Mouse (Mus musculus) fat pad, adult 2 months (tissue): ENCODE data around the gene Acot4.
"Not testable (repeated sequence)": the region's sequence is repeated elsewhere in the genome, so short reads cannot be mapped to it uniquely, and the experiment has no call there.

Source experiments
- DNase-seq: peaks from one replicate; pipeline ENCODE4 v3.0.0-alpha.2; 2011; ENCODE audit warnings: low read depth, low spot score; ENCODE audit errors: extremely low read depth

Acot4 gene

DNA sequence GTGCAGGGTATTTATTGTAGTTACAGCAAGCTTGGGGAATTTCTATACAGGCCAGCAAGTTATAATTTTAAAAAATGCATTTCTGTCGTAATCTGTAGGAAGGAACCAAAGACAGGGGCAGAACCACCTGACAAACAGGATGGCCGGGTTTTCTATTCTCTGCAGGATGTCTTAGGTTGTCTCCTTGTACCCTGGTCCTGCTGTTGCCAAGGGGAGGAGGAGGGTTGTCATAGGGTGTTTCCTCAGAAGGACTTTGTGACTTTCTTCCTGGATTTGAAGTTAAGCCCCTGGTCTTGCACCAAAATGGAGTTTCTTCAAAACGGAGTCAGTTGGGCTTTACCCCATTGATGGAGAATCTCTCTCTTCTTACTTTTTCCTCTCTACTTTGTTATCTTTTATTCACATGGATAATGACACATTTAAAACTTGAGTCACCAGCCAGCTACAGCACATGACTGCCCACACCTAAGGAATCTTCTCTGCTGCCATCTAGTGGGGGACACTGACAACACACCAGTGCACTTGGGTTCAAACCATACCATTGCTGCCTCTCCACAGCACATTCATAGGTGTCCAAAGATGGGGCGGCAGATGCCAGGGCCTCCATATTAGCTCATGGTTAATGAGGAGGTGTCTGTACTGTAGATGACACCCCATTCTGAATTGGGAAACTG, 7.4 kb upstream of the Acot4 start:
- DNase-seq, result no peak

DNA sequence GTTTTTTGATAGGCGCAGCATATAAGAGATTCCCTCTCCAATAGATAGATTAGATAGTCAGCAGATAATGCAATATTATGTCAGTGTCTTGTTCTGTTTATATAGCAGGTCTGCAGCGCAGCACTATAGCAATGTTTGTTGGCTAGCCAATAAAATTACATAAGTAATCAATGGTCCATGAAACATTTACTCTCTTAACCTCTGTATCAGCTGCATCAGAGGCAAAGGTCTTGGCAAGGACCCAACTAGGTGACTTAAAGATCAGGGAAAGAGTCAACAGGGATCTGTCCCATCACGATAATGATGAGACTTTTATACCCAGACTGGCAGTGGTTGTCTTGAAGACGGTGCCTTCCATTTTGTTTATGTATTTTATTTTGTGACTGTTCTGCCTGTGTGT, 5.3 kb upstream of the Acot4 start:
- no peak for DNase-seq

DNA sequence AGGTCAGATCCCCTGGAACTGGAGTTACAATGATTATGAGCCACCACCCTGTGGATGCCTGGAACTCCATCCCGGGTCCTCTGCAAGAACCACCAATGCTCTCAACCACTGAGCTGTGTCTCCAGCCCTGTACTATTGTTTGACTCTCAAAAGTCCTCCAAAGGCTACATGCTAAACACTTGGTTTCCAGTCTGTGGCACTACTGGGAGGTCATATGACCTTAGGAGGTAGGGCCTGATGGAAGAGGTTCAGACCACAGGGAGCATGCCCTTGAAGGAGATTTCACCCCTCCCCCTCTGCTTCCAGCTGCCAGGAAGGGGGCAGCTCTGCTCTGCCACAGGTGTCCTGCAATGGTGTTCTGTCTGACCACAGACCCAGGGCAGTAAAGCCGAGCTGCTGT, 4.9 kb upstream of the Acot4 start:
- DNase-seq, result not testable (repeated sequence)

DNA sequence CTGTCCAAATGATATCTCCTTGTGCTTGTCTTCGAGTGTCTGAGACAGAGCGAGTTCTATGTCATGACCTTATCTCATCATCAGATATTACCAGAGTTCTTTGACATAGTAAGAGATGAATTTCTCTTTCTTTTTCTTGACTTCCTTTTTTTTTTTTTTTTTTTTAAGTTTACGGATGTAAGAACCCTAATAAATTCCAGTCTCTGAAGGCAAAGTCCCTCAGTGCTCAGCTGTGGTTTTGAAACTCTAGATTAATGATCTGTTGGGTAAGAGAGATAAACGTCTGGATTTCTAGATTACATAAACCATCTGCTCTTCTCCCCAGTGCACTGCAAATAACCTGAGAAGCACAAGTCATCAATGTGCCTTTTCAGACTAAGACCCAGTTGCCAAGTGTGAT, 4.1 kb upstream of the Acot4 start:
- no peak for DNase-seq

DNA sequence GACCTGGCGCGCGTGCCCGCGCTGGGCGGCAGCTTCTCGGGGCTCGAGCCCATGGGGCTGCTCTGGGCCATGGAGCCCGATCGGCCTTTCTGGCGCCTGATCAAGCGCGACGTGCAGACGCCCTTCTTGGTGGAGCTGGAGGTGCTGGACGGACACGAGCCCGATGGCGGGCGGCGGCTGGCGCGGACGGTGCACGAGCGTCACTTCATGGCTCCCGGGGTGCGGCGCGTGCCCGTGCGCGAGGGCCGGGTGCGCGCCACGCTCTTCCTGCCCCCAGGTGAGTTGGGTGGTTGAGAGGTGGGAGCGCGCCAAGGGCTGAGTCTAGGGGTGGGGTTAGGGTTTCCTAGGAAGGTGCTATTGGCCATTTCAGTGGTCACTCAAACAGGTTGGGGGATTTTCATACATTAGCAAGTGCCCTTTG, 522 bp downstream of the Acot4 start, which contains the start of gene Gm49366:
Gene Gm49366, plus strand, starts transcription at position 245 of the 421 bp plus-strand sequence.
- not testable (repeated sequence) for DNase-seq

DNA sequence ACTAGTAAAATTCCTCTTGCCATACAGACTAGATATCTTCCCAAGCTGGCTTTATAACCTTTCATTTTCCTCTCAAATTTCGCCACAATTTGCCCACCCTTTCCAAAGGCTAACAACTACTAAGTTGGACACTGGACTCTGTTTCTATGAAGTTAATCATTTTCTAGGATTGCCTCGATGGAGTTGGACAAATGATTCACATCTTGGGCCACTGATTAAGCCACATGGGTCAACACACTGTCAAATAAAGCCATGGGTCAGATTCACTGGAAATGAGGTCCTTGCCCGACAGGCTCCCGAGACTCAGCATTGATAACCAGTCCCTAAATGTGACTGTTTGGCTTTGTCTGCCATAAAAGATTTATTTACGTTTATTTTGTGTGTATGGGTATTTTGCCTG, 4.1 kb downstream of the Acot4 start:
- DNase-seq, result no peak

DNA sequence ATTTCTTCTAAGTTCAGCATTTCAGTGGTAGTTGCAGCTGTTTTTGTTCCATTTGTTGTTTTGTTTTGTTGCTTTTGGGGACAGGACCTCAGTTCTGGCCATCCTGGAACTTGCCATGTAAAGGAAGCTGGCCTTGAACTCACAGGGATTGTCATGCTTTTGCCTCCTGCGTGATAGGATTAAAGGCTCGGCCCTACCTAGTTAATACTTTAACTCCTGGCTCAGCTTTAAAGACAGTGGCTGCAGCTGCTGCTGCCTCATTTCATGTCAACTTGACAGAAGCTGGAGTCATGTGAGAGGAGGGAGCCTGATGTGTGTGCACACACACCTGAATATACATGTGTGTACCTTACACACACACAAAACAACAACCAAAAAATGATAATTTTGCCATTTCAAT, 5.9 kb downstream of the Acot4 start:
- no peak for DNase-seq

DNA sequence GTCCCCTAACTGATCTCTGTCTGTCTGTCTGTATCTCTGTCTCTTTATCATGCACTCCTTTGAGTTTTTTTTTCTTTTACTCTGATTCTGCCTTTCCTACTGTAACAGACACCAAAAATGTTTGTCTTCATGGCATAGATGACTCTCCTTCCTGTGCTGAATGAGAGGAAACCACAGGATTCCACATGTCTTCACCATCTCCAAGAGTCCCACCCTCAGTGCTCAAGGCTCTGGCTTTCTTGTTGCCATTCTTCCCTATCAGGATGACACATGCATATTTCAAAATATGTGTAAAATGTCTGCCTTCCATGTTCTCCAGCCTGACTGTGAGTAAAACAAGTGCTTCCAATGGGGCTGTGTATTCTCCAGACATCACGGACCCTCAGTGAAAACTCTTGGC, 8.7 kb downstream of the Acot4 start:
- DNase-seq, result no peak

DNA sequence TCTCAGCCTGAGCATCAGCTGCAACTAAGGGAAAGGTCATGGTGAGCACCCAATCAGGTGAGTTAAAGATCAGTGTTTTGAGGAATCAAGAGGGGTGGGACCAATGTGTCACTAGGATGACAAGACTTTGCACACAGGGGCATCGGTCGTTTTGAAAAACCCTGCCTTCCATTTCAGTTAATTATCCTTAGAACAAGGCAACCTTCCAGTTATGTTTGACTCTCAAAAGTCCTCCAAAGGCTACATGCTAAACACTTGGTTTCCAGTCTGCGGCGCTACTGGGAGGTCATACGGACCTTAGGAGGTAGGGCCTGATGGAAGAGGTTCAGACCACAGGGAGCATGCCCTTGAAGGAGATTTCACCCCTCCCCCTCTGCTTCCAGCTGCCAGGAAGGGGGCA, 12.6 kb downstream of the Acot4 start:
- DNase-seq, result not testable (repeated sequence)

DNA sequence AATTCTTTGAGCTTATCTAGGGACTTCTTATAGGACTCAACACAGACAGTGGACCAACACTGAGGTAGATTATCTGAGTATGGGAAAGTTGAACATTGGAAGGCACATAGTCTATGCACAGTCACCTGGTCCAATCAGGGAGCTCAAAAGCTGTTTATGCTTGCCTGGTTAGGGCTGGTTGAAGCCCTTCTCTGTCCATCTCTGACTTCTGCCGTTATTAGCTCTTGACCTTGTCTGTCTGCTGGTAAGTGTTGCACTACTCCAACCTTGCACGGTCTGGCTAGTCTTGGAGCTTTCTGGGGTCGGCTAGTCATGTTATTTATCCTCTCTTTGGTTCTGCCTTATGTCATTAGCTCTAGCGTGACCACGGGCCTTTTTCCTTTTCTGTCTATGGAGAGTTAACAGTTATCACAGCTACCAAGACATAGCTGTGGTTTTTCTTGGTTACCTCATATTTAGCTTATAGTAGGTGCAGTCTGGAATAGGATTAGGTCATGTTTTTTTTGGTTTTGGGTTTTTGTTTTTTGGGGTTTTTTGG, 13.8 kb downstream of the Acot4 start, which contains the start of gene Acot3:
Gene Acot3, plus strand, starts transcription at position 208 of the 538 bp plus-strand sequence.
- no peak for DNase-seq

DNA sequence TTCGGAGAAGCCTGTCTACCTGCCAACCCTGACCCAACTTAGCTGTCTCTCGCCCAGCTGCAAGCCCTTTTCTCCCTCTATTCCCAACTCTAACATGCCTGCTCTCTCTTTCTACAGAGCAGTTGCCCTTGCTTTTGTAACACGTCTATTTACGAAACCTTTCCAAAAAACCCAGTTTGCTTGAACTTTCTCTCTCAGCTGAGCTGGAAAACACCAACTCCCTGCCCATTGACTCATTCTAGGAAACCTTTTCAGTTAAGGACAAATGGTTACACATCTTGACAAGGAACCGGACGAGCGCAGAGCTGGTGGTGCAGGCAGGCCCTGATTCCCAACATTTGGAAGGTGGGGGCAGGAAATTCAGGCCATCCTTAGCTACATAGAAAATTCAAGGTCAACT, 14.4 kb downstream of the Acot4 start:
- no peak for DNase-seq

DNA sequence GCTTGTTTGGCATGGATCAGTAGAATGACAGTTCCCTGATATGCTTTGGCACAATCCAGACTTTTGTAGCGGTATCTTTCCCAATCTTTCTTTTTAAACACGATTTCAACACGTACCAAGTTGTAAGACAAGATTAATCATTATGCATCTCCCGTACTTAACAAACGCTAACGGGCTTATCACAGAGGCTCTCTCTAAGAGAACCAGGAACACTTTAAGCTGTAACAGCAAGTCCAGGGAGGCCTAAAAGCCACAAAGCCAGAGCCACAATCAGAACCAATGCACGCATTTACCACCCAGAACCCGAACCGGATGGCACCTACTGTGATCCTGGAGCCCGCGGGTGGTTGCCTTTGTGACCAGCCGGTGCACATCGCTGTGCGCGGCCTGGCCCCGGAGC, 15.0 kb downstream of the Acot4 start:
- no peak for DNase-seq

DNA sequence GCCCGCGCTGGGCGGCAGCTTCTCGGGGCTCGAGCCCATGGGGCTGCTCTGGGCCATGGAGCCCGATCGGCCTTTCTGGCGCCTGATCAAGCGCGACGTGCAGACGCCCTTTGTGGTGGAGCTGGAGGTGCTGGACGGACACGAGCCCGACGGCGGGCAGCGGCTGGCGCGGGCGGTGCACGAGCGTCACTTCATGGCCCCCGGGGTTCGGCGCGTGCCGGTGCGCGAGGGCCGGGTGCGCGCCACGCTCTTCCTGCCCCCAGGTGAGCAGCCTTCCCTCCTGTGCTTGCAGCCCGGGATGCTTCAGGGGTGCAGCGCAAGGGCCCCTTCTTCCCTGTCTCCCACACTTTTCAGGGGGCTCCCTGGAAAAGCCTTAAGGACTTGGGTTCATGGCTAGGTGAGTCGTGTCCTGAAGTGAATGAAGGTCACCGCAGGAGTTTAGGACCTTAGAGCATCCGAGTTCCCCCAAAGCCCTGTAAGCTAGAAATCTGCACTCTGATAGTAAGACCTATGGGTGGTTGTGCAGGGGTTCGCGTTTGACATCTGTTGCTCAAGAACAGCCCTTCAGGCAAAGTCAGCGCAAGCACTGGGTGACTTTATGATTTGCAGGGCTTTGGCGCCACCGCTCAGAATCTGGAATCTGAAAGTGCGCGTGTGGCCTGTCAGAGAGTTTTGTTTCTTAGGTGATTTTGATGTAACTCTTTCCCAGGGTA, 15.7 kb downstream of the Acot4 start:
- no peak for DNase-seq

DNA sequence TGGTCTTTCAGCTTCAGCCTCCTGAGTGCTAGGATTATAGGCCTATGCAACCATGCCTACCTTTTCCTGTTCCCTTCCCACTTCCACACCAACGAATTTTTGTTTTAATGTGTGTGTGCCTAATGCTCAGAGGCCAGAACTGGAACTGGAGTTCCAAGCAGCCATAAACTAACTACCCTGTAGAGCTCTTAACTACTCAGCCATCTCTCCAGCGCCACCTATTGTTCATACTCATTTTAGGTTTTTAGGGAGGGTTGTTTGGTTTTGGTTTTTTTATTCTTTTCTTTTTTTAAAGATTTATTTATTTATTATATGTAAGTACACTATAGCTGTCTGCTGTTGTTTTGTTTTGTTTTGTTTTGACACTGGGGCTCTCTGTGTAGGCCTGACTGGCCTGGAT, 22.8 kb downstream of the Acot4 start:
- DNase-seq, result no peak

DNA sequence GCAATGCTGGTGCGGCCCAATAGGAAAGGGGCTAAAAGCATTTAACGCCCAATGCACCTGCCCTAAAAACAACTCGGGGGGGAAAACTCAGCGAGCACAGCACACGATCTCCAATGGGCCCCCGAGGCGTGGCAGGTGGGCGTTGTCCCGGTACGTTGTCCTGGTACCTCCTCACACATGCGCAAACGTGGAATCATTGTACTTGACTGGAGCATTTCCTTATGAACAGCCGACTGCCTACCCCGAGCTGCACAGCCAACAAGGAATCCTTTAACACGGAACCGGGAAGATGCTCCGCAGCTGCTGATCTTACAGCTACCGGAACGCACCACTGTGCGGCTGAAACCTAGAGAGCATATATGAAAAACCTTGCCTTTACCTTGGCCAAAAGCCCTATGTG, 24.2 kb downstream of the Acot4 start:
- DNase-seq, result no peak

DNA sequence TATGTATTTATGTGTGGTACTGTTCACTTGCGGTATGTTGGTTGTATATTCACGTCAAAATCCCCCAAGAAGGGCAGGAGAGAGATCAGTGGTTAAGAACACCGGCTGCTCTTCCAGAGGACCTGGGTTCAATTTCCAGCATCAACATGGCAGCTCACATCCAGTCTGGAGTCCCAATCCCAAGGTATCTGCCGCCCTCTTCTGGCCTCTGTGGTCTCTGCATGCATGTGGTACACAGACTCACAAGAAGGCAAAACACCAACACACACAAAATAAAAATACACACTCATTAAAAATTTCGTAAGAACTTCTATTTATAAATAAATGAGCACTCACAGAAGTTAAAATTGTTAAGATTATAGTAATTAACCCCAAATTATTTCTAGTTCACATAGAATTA, 25.0 kb downstream of the Acot4 start:
- no peak for DNase-seq

DNA sequence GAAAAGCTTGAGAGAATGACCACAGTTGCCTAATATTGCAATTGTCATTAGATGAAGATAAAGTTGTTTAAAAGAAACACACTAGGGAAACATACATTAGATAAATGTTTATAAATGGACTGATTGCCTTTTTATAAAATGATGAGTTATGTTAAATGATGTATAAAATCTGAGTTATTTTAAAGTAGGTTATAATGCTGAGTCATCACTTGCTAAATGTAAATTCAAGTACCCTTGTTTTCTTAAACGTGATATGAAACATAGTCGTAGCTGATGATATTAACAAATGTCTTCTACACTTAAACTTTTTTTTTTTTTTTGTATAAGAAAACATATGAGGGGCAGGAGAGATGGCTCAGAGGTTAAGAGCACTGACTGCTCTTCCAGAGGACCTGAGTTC, 25.7 kb downstream of the Acot4 start:
- DNase-seq, result no peak

DNA sequence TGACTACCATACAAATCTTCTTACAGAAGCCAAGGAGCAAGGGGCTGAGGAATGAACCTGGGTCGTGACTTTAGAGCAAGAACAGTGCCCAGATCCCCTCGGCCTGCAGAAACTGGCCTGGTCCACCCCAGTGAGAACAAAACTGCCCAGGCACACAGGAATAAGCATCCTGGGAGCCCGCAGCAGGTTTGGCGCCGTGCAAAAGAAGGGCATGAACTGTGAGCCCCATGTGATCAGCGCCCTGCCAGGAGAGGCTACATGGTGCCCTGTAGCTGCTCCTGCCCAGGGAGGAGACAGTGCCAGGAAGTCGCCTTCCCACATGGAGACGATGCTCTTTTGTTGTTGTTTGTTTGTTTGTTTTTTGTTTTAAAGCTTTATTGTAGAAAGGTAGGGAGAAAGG, 26.4 kb downstream of the Acot4 start:
- no peak for DNase-seq

DNA sequence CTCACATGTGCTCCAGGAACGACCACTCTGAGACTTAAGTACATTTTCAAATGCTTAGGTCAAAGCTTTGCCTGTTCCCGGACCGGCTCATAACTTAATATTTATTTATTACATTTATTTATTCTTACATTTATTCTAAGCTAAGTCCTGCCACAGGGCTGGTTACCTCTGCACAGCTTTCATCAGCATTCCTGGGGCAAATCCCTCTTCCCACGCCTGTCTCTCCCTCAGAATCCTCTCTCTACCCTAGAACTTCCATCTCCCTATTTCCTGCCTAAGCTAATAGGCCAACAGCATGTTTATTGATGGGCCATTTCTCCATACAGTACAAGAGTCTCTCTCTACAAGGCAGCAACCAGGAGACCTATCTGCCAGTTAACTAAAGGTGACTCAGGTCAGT, 29.6 kb downstream of the Acot4 start:
- DNase-seq, result no peak

DNA sequence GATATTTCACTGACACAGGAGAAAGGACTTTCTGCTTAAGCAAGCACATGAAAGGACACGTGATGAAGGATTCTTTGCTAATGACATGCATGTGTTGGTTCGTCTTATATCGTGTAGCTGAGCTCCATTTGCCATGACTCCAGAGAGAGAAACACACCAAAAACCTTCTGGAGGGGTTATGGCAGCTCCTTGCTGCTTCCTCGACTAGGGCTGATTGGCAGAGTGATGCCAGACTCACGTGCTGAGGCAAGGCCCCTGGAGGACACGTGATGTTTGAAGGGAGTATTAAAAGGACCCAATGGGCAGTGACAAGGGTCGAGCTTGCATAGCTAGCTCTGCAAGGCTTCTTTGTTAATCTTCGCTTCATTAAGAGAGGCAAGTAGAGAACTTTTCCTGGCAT, 30.1 kb downstream of the Acot4 start:
- DNase-seq, result no peak

DNA sequence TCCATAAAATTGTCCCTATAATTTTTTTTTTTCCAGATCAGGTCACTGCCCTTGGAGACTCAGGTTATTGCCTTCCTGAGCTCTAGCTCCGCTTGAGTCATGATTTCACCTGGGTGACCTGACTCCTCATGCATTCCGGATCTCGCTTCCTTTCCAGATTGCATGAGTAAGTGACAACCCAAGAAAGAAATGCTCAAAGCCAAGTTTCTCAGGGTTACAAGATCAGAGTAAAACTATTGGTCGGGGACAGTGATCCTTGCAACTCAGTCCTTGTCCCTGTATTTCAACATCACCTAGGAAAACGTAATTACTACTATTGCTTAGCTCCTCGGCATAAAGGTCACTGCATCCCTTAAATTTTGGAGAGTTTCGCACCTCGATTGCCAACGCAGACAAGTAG, 30.8 kb downstream of the Acot4 start, which contains the start of gene Acot5:
Gene Acot5, plus strand, starts transcription at position 340 of the 400 bp plus-strand sequence.
- peak; percentile 97 for DNase-seq

DNA sequence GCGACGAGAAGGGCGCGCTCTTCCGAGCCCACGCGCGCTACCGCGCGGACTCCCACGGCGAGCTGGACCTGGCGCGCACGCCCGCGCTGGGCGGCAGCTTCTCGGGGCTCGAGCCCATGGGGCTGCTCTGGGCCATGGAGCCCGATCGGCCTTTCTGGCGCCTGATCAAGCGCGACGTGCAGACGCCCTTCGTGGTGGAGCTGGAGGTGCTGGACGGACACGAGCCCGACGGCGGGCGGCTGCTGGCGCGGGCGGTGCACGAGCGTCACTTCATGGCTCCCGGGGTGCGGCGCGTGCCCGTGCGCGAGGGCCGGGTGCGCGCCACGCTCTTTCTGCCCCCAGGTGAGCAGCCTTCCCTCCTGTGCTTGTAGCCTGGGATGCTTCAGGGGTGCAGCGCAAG, 31.4 kb downstream of the Acot4 start:
- DNase-seq, result not testable (repeated sequence)
